Mouse (Mus musculus) stomach, postnatal 0 days (tissue): Measurements from ENCODE around the gene Cdk10. TPM values are rescaled to one million over a fixed set of nuclear protein-coding genes. Genes with fewer than 3 reads are reported as not detected.
"Not testable (repeated sequence)": the region's sequence is repeated elsewhere in the genome, so short reads cannot be mapped to it uniquely, and the experiment has no call there.

ENCODE experiments used
- ATAC-seq: fragments of 200-750 bp; cut with Nextera tagmentation; 2 replicates; pipeline ENCODE4 v1.8.0; 2017; ENCODE audit not compliant: low FRiP score, low TSS enrichment
- DNase-seq: peaks from one replicate; pipeline ENCODE4 v3.0.0-alpha.2; 2016; ENCODE audit warnings: low spot score
- H3K27ac ChIP-seq: fragments of 300-500 bp; sonication (generic); replicated peaks from 2 replicates; pipeline ENCODE4 v1.5.1; 2014; ENCODE audit warnings: mild to moderate bottlenecking, control low read depth
- H3K27me3 ChIP-seq: fragments of 300-500 bp; sonication (generic); 2 replicates; pipeline ENCODE4 v1.6.1; 2014; ENCODE audit warnings: low read length; ENCODE audit not compliant: control insufficient read depth, insufficient read depth
- H3K36me3 ChIP-seq: fragments of 300-500 bp; sonication (generic); 2 replicates; pipeline ENCODE4 v1.6.1; 2014; ENCODE audit warnings: low read length, mixed read lengths; ENCODE audit not compliant: control insufficient read depth, insufficient read depth
- H3K4me1 ChIP-seq: fragments of 300-500 bp; sonication (generic); replicated peaks from 2 replicates; pipeline ENCODE4 v1.6.1; 2014; ENCODE audit warnings: antibody characterized with exemption; ENCODE audit not compliant: control insufficient read depth, insufficient read depth
- H3K4me2 ChIP-seq: fragments of 300-500 bp; sonication (generic); replicated peaks from 2 replicates; pipeline ENCODE4 v1.6.1; 2014; ENCODE audit warnings: low read depth, mild to moderate bottlenecking, control low read depth, moderate library complexity
- H3K4me3 ChIP-seq: fragments of 300-500 bp; sonication (generic); 2 replicates; pipeline ENCODE4 v1.5.1; 2014; ENCODE audit warnings: low read depth, low read length, control low read depth
- H3K9ac ChIP-seq: fragments of 300-500 bp; sonication (generic); 2 replicates; pipeline ENCODE4 v1.6.1; 2014; ENCODE audit warnings: mild to moderate bottlenecking, low read length, control low read depth, mixed read lengths
- H3K9me3 ChIP-seq: fragments of 300-500 bp; sonication (generic); 2 replicates; pipeline ENCODE4 v1.6.1; 2016; ENCODE audit warnings: low read length; ENCODE audit not compliant: control insufficient read depth
- CTCF ChIP-seq: IDR thresholded peaks from 2 replicates; pipeline ENCODE4 v1.5.1; 2016; ENCODE audit warnings: antibody characterized with exemption, low read depth, mild to moderate bottlenecking, moderate library complexity
- EP300 ChIP-seq: optimal IDR thresholded peaks from 2 replicates; pipeline ENCODE3; 2016; ENCODE audit warnings: antibody characterized with exemption
- WGBS: fragments of 180-500 bp; shearing (Covaris S2); extraction: QIAGEN DNeasy Blood & Tissue Kit; methylation state at CpG from one replicate; pipeline ENCODE4 v1.1.7; 2014; 5-methylcytosine and 5-hydroxymethylcytosine counted together
- polyA plus RNA-seq: library from polyadenylated mRNA; unstranded; fragments of >200 nt; fragmentation: Nextera tagmentation; extraction: Ambion mirVana; gene quantifications from 2 replicates; pipeline ENCODE4 v1.2.1, GENCODE M21; 2015

The Cdk10 gene
- polyA plus RNA-seq, 1 experiment from 2014 or later, result 16.7 TPM

GRCm38 (mm10) chr8:123252925-123253324 is 28.3 kb downstream of the Cdk10 start:
- H3K9ac ChIP-seq, result no peak overlapping the region
- no peaks in the 10 kb centered on the region for H3K27me3 ChIP-seq
- ATAC-seq (no peak), DNase-seq (no peak)
- peak overlapping the region; percentile 97 for H3K4me3 ChIP-seq
- TF ChIP-seq CTCF (no peak), EP300 (no peak)
- WGBS, result 39% methylated on average over 4 of the region's 4 CpGs
- peaks cover 15% of the 10 kb centered on the region for H3K36me3 ChIP-seq
- peak overlapping the region; percentile 40; the same call in 1 of the 2 replicates for H3K27ac ChIP-seq
- H3K9me3 ChIP-seq, result no peaks in the 10 kb centered on the region
- peak overlapping the region; percentile 94 for H3K4me2 ChIP-seq
- H3K4me1 ChIP-seq, result no peaks in the 10 kb centered on the region; the same call in none of the 2 replicates

GRCm38 (mm10) chr8:123253451-123254098 is 28.9 kb downstream of the Cdk10 start:
- DNase-seq (peak; percentile 31), ATAC-seq (peak; percentile 32)
- no peaks in the 10 kb centered on the region for H3K27me3 ChIP-seq
- peak overlapping the region; percentile 94 for H3K27ac ChIP-seq
- WGBS, result under 1% methylated on average over 20 of the region's 40 CpGs
- TF ChIP-seq EP300 (no peak), CTCF (no peak)
- H3K4me3 ChIP-seq, result peak overlapping the region; percentile 97
- H3K9me3 ChIP-seq, result no peaks in the 10 kb centered on the region
- peak overlapping the region; percentile 94 for H3K4me2 ChIP-seq
- peaks cover 22% of the 10 kb centered on the region for H3K36me3 ChIP-seq
- no peaks in the 10 kb centered on the region; the same call in none of the 2 replicates for H3K4me1 ChIP-seq
- peak overlapping the region; percentile 96 for H3K9ac ChIP-seq

- no peaks in the 10 kb centered on the region; the same call in none of the 2 replicates for H3K4me1 ChIP-seq
- no peaks in the 10 kb centered on the region for H3K27me3 ChIP-seq
- WGBS, result under 1% methylated on average over 82 of the region's 99 CpGs
- ATAC-seq (peak; percentile 96), DNase-seq (peak; percentile 89)
- TF ChIP-seq EP300 (no peak), CTCF (no peak; the same call in 1 of the 2 replicates)
- no peaks in the 10 kb centered on the region for H3K9me3 ChIP-seq
- H3K27ac ChIP-seq, result peak within 1 kb of the TSS; percentile 94
- peak within 1 kb of the TSS; percentile 96 for H3K9ac ChIP-seq
- peaks cover 27% of the 10 kb centered on the region for H3K36me3 ChIP-seq
- peak within 1 kb of the TSS; percentile 94 for H3K4me2 ChIP-seq
- H3K4me3 ChIP-seq, result peak within 1 kb of the TSS; percentile 97
Measured at GRCm38 (mm10) chr8:123254099-123254885, 29.6 kb downstream of the Cdk10 start, which contains the start of the genes Zfp276 and Vps9d1. Zfp276 (plus strand) TSS chr8:123254195. Vps9d1 (minus strand) TSS chr8:123254348.

- WGBS, result 63% methylated on average over 6 of the region's 6 CpGs
- Histone ChIP-seq H3K27ac (no peak overlapping the region), H3K9ac (peak overlapping the region; percentile 96), H3K9me3 (no peaks in the 10 kb centered on the region), H3K4me3 (peak overlapping the region; percentile 97), H3K27me3 (no peaks in the 10 kb centered on the region), H3K4me2 (peak overlapping the region; percentile 94), H3K36me3 (peaks cover 29% of the 10 kb centered on the region), H3K4me1 (no peaks in the 10 kb centered on the region; the same call in none of the 2 replicates)
- no peak for TF ChIP-seq EP300
- TF ChIP-seq CTCF, result peak; percentile 49
- ATAC-seq (no peak), DNase-seq (no peak)
Measured at GRCm38 (mm10) chr8:123255170-123255569, 30.5 kb downstream of the Cdk10 start.

GRCm38 (mm10) chr8:123257114-123257513 is 32.5 kb downstream of the Cdk10 start:
- no peak for ATAC-seq
- Histone ChIP-seq H3K4me1 (no peaks in the 10 kb centered on the region; the same call in none of the 2 replicates), H3K4me2 (no peak overlapping the region), H3K27ac (no peak overlapping the region), H3K36me3 (peaks cover 28% of the 10 kb centered on the region), H3K9ac (no peak overlapping the region), H3K27me3 (no peaks in the 10 kb centered on the region), H3K9me3 (no peaks in the 10 kb centered on the region), H3K4me3 (no peak overlapping the region)
- 89% methylated on average over 3 of the region's 3 CpGs for WGBS
- TF ChIP-seq EP300 (no peak), CTCF (no peak)
- no peak for DNase-seq

- not testable (repeated sequence) for DNase-seq, H3K9me3 ChIP-seq, H3K4me2 ChIP-seq, H3K9ac ChIP-seq, ATAC-seq, H3K27me3 ChIP-seq, H3K4me1 ChIP-seq, H3K4me3 ChIP-seq, H3K27ac ChIP-seq
- peaks cover 28% of the 10 kb centered on the region for H3K36me3 ChIP-seq
- 90% methylated on average over 8 of the region's 8 CpGs for WGBS
Measured at GRCm38 (mm10) chr8:123257593-123257992, 33.0 kb downstream of the Cdk10 start.
